Mouse (Mus musculus) embryonic facial prominence, embryonic 11.5 days (tissue): ENCODE results near the gene Ptprr. TPM values are rescaled to one million over a fixed set of nuclear protein-coding genes. Genes with fewer than 3 reads are reported as not detected.

Experiments
- ATAC-seq: fragments of 200-750 bp; cut with Nextera tagmentation; replicated peaks from 2 replicates; pipeline ENCODE4 v1.8.0; 2017; ENCODE audit warnings: low read depth; ENCODE audit not compliant: insufficient number of reproducible peaks, low FRiP score, low TSS enrichment
- DNase-seq: peaks from one replicate; pipeline ENCODE4 v3.0.0-alpha.2; 2015; ENCODE audit warnings: low spot score
- H3K27ac ChIP-seq: fragments of 300-500 bp; sonication (generic); replicated peaks from 2 replicates; pipeline ENCODE4 v1.5.1; 2014; ENCODE audit warnings: mild to moderate bottlenecking, low read depth, low read length, control low read depth
- H3K27me3 ChIP-seq: fragments of 300-500 bp; sonication (generic); 2 replicates; pipeline ENCODE4 v1.6.1; 2014; ENCODE audit warnings: mild to moderate bottlenecking, low read length, moderate library complexity, mixed read lengths; ENCODE audit not compliant: control insufficient read depth, insufficient read depth
- H3K36me3 ChIP-seq: fragments of 300-500 bp; sonication (generic); replicated peaks from 2 replicates; pipeline ENCODE4 v1.6.1; 2014; ENCODE audit warnings: low read depth, mild to moderate bottlenecking, low read length, moderate library complexity, mixed read lengths; ENCODE audit not compliant: control insufficient read depth, insufficient read depth
- H3K4me1 ChIP-seq: fragments of 300-500 bp; sonication (generic); 2 replicates; pipeline ENCODE4 v1.6.1; 2014; ENCODE audit warnings: low read length, mixed read lengths; ENCODE audit not compliant: control insufficient read depth, insufficient read depth
- H3K4me2 ChIP-seq: fragments of 300-500 bp; sonication (generic); 2 replicates; pipeline ENCODE4 v1.6.1; 2014; ENCODE audit warnings: low read depth, mild to moderate bottlenecking, control low read depth, low read length, moderate library complexity
- H3K4me3 ChIP-seq: fragments of 300-500 bp; sonication (generic); 2 replicates; pipeline ENCODE4 v1.5.1; 2014; ENCODE audit warnings: low read depth, low read length, control low read depth
- H3K9ac ChIP-seq: fragments of 300-500 bp; sonication (generic); replicated peaks from 2 replicates; pipeline ENCODE4 v1.6.1; 2014; ENCODE audit warnings: mild to moderate bottlenecking, control low read depth, low read length
- H3K9me3 ChIP-seq: fragments of 300-500 bp; sonication (generic); replicated peaks from 2 replicates; pipeline ENCODE4 v1.6.1; 2016; ENCODE audit warnings: mild to moderate bottlenecking, low read length, inconsistent platforms, mixed read lengths; ENCODE audit not compliant: control insufficient read depth
- WGBS: fragments of 180-500 bp; shearing (Covaris S2); extraction: QIAGEN DNeasy Blood & Tissue Kit; methylation state at CpG from one replicate; pipeline ENCODE4 v1.1.7; 2014; 5-methylcytosine and 5-hydroxymethylcytosine counted together
- polyA plus RNA-seq: library from polyadenylated mRNA; unstranded; fragments of >200 nt; fragmentation: Nextera tagmentation; extraction: Ambion mirVana; gene quantifications from 2 replicates; pipeline ENCODE4 v1.2.1, GENCODE M21; 2014

The Ptprr gene
- polyA plus RNA-seq, 1 experiment from 2014 or later = 2.1 TPM

DNA sequence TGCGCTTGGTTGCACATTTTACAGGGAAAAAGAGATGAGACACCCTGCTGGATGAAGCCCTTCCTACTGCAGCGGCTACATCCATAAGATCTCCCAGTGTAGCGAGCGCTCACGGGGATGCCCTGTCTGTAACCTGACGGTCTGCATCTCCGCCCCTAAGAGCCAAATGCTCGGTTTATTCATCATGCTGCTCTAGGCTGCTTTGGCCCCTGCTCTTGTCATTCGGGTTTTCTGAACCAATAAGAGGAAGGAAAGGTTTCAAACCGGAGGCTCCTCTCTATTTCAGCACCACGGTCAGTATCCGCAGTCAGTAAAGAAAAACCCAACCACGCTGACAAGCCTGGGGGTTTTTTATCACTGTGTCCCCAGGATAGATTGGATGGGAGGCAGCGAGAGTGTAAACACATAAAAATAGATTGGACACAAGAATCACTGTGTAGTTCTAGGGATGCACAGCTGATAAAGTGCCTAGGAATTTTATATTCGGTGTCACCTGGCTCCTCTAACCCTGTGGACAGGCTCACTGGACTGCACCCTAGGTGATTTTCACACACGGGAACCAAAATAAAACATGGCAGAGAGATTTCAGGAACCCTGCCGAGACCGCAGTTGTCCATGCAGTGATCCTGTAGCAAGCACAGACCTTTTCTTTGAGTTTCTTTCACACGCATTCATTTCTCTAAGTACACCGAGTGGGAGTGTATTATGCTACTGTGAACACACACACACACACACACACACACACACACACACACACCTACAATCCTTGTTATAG is 1.3 kb downstream of the Ptprr start:
- Histone ChIP-seq H3K36me3 (no peaks in the 10 kb centered on the region), H3K4me1 (no peaks in the 10 kb centered on the region; the same call in 1 of the 2 replicates), H3K27me3 (peaks cover 4% of the 10 kb centered on the region), H3K4me3 (peak overlapping the region; percentile 34; the same call in 1 of the 2 replicates), H3K27ac (no peak overlapping the region), H3K9ac (no peak overlapping the region), H3K9me3 (no peaks in the 10 kb centered on the region), H3K4me2 (peak overlapping the region; percentile 73)
- 11% methylated on average over 20 of the region's 20 CpGs for WGBS
- DNase-seq = peak; percentile 78
- ATAC-seq = 0 out of 2 replicates have a peak, but pooled peaks have one; percentile 17

DNA sequence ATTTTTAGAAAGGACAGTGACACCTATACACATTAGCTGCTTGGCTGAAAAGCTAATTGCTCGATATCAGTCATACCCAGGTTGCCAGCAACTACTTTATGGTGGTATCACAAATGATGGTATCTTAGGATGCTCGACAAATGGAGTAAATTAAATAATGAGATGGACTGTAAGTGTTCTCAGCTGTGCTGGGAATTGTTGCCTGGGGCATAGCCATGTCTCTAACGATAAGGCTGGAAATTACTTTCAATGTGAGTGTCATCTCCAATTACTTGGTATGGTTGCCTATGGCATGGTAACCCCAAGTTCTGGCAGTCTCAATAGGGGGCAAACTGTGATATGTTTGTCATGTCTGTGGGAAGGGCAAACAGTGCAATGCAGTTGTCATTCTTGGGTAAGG is 3.1 kb downstream of the Ptprr start:
- H3K27ac ChIP-seq = no peak overlapping the region
- DNase-seq = no peak
- H3K4me1 ChIP-seq = no peaks in the 10 kb centered on the region; the same call in 1 of the 2 replicates
- H3K9ac ChIP-seq = no peak overlapping the region
- 48% methylated on average over 3 of the region's 3 CpGs for WGBS
- ATAC-seq = no peak
- H3K36me3 ChIP-seq = no peaks in the 10 kb centered on the region
- H3K4me3 ChIP-seq = no peak overlapping the region
- no peak overlapping the region for H3K4me2 ChIP-seq
- H3K27me3 ChIP-seq = peaks cover 4% of the 10 kb centered on the region
- no peaks in the 10 kb centered on the region for H3K9me3 ChIP-seq

- Histone ChIP-seq H3K9ac (no peak overlapping the region), H3K4me2 (no peak overlapping the region), H3K4me3 (no peak overlapping the region), H3K9me3 (no peaks in the 10 kb centered on the region), H3K36me3 (no peaks in the 10 kb centered on the region), H3K27ac (no peak overlapping the region), H3K27me3 (no peaks in the 10 kb centered on the region), H3K4me1 (no peaks in the 10 kb centered on the region)
- ATAC-seq (no peak), DNase-seq (no peak)
- WGBS = 71% methylated on average over 1 of the region's 1 CpGs
Measured at GRCm38 (mm10) chr10:116038150-116038549, 20.1 kb downstream of the Ptprr start.

DNA sequence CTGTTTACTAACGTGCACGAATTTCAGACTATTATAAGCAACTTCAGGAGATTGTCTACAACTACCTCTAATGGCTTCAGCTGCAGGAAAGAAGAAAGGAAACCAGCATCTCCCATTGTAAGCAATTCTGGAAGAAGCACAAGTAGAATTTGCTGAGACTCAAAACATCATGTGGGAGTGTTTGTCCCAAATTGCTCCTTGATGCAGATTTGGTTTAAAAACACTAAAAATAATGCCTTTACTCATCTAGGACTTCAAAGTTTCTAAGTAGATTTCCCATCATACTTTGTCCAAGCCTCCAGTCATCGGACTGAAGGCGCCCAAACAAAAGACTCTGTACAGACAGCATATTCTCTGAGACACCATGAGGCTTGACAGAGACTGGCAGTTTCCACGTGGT is 57.9 kb downstream of the Ptprr start:
- Histone ChIP-seq H3K4me2 (no peak overlapping the region), H3K27me3 (no peaks in the 10 kb centered on the region), H3K9me3 (no peaks in the 10 kb centered on the region), H3K27ac (no peak overlapping the region), H3K9ac (no peak overlapping the region), H3K4me1 (no peaks in the 10 kb centered on the region), H3K4me3 (no peak overlapping the region), H3K36me3 (no peaks in the 10 kb centered on the region)
- ATAC-seq = no peak
- WGBS = 89% methylated on average over 5 of the region's 5 CpGs
- no peak for DNase-seq

GRCm38 (mm10) chr10:116078636-116079035 is 60.6 kb downstream of the Ptprr start:
- H3K4me3 ChIP-seq = no peak overlapping the region
- no peak overlapping the region for H3K9ac ChIP-seq
- H3K4me1 ChIP-seq = no peaks in the 10 kb centered on the region
- H3K36me3 ChIP-seq = no peaks in the 10 kb centered on the region
- no peak overlapping the region for H3K4me2 ChIP-seq
- H3K27ac ChIP-seq = no peak overlapping the region
- whole genome bisulfite sequencing = 81% methylated on average over 5 of the region's 5 CpGs
- DNase-seq (no peak), ATAC-seq (no peak)
- H3K9me3 ChIP-seq = no peaks in the 10 kb centered on the region
- H3K27me3 ChIP-seq = no peaks in the 10 kb centered on the region

DNA sequence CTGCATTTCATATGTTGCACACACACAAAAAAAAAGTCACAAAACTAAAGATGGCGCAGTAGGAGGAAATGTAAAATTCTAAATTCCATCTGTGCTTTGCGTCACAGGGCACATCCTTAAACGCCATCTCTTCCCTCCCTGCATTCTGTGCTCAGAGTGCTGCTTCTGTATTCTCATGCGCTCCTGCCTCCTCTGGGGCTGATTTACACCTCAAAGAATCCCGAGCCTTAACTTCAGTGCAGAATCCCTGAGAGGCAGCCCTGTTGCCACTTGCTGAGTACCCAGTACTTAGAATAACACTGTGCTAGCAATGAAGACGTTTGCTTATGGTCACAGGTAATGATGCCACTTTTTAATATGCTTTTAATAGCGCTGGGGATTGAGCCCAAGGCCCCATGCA is 61.4 kb downstream of the Ptprr start:
- Histone ChIP-seq H3K4me3 (no peak overlapping the region), H3K36me3 (no peaks in the 10 kb centered on the region), H3K27ac (no peak overlapping the region), H3K9ac (no peak overlapping the region), H3K4me1 (no peaks in the 10 kb centered on the region), H3K4me2 (no peak overlapping the region), H3K27me3 (no peaks in the 10 kb centered on the region), H3K9me3 (no peaks in the 10 kb centered on the region)
- WGBS = 48% methylated on average over 7 of the region's 7 CpGs
- ATAC-seq (no peak), DNase-seq (no peak)

- H3K9me3 ChIP-seq = no peaks in the 10 kb centered on the region
- H3K36me3 ChIP-seq = no peaks in the 10 kb centered on the region
- no peaks in the 10 kb centered on the region for H3K27me3 ChIP-seq
- H3K4me1 ChIP-seq = no peaks in the 10 kb centered on the region
- H3K27ac ChIP-seq = no peak overlapping the region
- DNase-seq (no peak), ATAC-seq (no peak)
- no peak overlapping the region for H3K4me3 ChIP-seq
- no peak overlapping the region for H3K9ac ChIP-seq
- 90% methylated on average over 6 of the region's 6 CpGs for WGBS
- no peak overlapping the region for H3K4me2 ChIP-seq
Measured at GRCm38 (mm10) chr10:116080841-116081240, 62.8 kb downstream of the Ptprr start.

DNA sequence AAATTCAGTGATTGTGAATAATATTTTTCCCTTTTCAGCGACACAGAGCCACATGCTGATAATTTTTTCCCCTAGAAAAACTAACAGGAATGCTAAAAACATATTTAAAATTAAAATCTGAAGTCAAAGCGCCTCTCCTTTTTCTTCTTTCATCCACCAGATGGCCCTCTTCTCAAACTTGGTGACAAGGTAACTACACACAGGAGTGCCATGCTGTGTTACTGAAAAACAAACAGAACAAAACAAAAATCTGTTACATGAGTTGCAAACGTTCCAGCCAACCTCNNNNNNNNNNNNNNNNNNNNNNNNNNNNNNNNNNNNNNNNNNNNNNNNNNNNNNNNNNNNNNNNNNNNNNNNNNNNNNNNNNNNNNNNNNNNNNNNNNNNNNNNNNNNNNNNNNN is 66.0 kb downstream of the Ptprr start:
- Histone ChIP-seq H3K4me3 (no peak overlapping the region), H3K9ac (no peak overlapping the region), H3K4me1 (no peaks in the 10 kb centered on the region), H3K27ac (no peak overlapping the region), H3K9me3 (no peaks in the 10 kb centered on the region), H3K4me2 (no peak overlapping the region), H3K27me3 (no peaks in the 10 kb centered on the region), H3K36me3 (no peaks in the 10 kb centered on the region)
- no peak for ATAC-seq
- WGBS = 25% methylated on average over 3 of the region's 3 CpGs
- peak; percentile 55 for DNase-seq
